In the genomic region with DNA sequence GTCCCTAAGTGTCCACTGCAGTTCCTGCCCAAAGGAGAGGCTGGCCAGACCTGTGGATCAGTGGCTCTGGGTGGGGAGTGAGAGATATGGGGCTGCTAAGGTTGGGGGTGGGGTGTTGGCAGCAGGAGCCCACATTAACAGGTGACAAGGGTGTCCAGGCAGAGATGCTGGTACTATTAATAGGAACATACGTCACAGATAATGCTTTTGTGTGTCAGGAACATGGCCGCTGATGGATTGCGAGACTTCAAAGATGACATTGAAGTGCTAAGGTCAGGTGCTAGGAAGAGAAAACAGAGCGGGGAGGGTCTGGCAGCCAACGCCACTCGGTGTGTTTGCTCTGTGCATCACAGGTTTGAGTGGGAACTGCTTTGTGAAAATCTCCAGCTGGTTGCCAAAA, we compare ENCODE assay signal across 18 mouse cellular contexts. TPM values are rescaled to one million over a fixed set of nuclear protein-coding genes. Genes with fewer than 3 reads are reported as not detected.
A peak's percentile ranks its signal among the peaks of the same experiment; 100 is the strongest.
DNase-seq lines count a peak whose midpoint lies in the region; ATAC-seq and TF ChIP-seq lines count a peak whose summit lies in the region.
"Had no signal": no experiment of that assay in that cellular context is flagged by ENCODE, and none has a peak within 500 bp of the region (broad histone marks: within the 10 kb centered on the region; RNA-seq: fewer than 3 reads in every experiment).

No protein-coding gene starts in this region.

- H3K4me3 ChIP-seq in kidney, postnatal 0 days (replicated peaks; ENCODE audit: low read depth, low read length) = no peak overlapping the region
- H3K4me3 ChIP-seq in heart, embryonic 11.5 days (ENCODE audit: low read depth, low read length) = no peak overlapping the region
- no peak overlapping the region for H3K4me3 ChIP-seq in intestine, postnatal 0 days (ENCODE audit: low read depth, low read length)
- H3K4me3 ChIP-seq: layer of hippocampus, adult 2 months; neural tube, embryonic 13.5 days had no signal

- H3K9ac ChIP-seq in kidney, postnatal 0 days (ENCODE audit: low read depth, low read length) = no peak overlapping the region
- H3K9ac ChIP-seq in heart, embryonic 11.5 days (ENCODE audit: low read depth, low read length) = peak overlapping the region; percentile 58; the same call in 1 of the 2 replicates
- no peak overlapping the region for H3K9ac ChIP-seq in intestine, postnatal 0 days (ENCODE audit: low read depth, low read length)
- H3K9ac ChIP-seq: liver, embryonic 14.5 days; neural tube, embryonic 13.5 days had no signal

- DNase-seq in adrenal gland, adult (ENCODE audit: inconsistent age in 2 of 2, low spot score in 1 of 2) = peak; percentile 51 to 79
- no peak for DNase-seq in adrenal gland, adult 18-20 months (ENCODE audit: low spot score in 2 of 2)
- no peak for DNase-seq in kidney, postnatal 0 days (ENCODE audit: low spot score)
- DNase-seq in kidney, postnatal 36 days = no peak
- no peak for DNase-seq in right cerebral cortex, adult 18-20 months
- DNase-seq in cerebellum, postnatal 14 days = no peak
- DNase-seq: cerebellum, adult 18-20 months; kidney, adult 8-10 months; thymus, postnatal 36 days had no signal

- no peak for ATAC-seq in kidney, postnatal 0 days (replicated peaks; ENCODE audit: low FRiP score, low read depth)
- ATAC-seq in heart, embryonic 11.5 days (replicated peaks; ENCODE audit: insufficient number of reproducible peaks, low FRiP score, low TSS enrichment) = peak; percentile 59
- no peak for ATAC-seq in intestine, postnatal 0 days
- ATAC-seq: midbrain, embryonic 16.5 days had no signal

- no peak overlapping the region for H3K4me2 ChIP-seq in kidney, postnatal 0 days (ENCODE audit: low read length)
- H3K4me2 ChIP-seq in heart, embryonic 11.5 days = peak overlapping the region; percentile 42
- H3K4me2 ChIP-seq in intestine, postnatal 0 days (replicated peaks; ENCODE audit: low read depth) = no peak overlapping the region
- H3K4me2 ChIP-seq: neural tube, embryonic 13.5 days had no signal

- 0 out of 2 replicates have a peak overlapping the region, but pooled peaks have one; percentile 74 for H3K27ac ChIP-seq in kidney, postnatal 0 days
- H3K27ac ChIP-seq in heart, embryonic 11.5 days (ENCODE audit: low read depth, low read length) = peak overlapping the region; percentile 97
- H3K27ac ChIP-seq in intestine, postnatal 0 days (ENCODE audit: low read depth, low read length) = peak overlapping the region; percentile 43; the same call in 1 of the 2 replicates
- H3K27ac ChIP-seq: layer of hippocampus, adult 2 months; liver, embryonic 14.5 days; macrophage; neural tube, embryonic 13.5 days had no signal

- peaks cover 26% of the 10 kb centered on the region; the same call in 1 of the 2 replicates for H3K4me1 ChIP-seq in kidney, postnatal 0 days (replicated peaks; ENCODE audit: insufficient read depth, low read length)
- peaks cover 51% of the 10 kb centered on the region for H3K4me1 ChIP-seq in heart, embryonic 11.5 days (ENCODE audit: control insufficient read depth, insufficient read depth, low read length)
- peaks cover 13% of the 10 kb centered on the region; the same call in 1 of the 2 replicates for H3K4me1 ChIP-seq in intestine, postnatal 0 days (replicated peaks; ENCODE audit: control insufficient read depth, insufficient read depth, low read length)

- WGBS in kidney, postnatal 0 days = 46% methylated on average over 6 of the region's 6 CpGs
- WGBS in heart, embryonic 11.5 days (ENCODE audit: insufficient replicate concordance) = 30% methylated on average over 6 of the region's 6 CpGs
- 64% methylated on average over 6 of the region's 6 CpGs for WGBS in intestine, postnatal 0 days

- TF ChIP-seq CTCF in kidney, postnatal 0 days (IDR thresholded peaks at IDR 0.05; ENCODE audit: low read depth) = no peak
- no peak for TF ChIP-seq CTCF in intestine, postnatal 0 days (IDR thresholded peaks at IDR 0.05; ENCODE audit: low read depth)

- no peaks in the 10 kb centered on the region for H3K27me3 ChIP-seq in kidney, postnatal 0 days (ENCODE audit: insufficient read depth, low read length)
- H3K27me3 ChIP-seq in heart, embryonic 11.5 days (ENCODE audit: control insufficient read depth, insufficient read depth, low read length) = no peaks in the 10 kb centered on the region
- no peaks in the 10 kb centered on the region for H3K27me3 ChIP-seq in intestine, postnatal 0 days (replicated peaks; ENCODE audit: control insufficient read depth, insufficient read depth, low read length)
- H3K27me3 ChIP-seq: neural tube, embryonic 13.5 days had no signal

- H3K36me3 ChIP-seq in kidney, postnatal 0 days (ENCODE audit: insufficient read depth, low read length) = no peaks in the 10 kb centered on the region
- no peaks in the 10 kb centered on the region for H3K36me3 ChIP-seq in heart, embryonic 11.5 days (ENCODE audit: control insufficient read depth, insufficient read depth, low read length)
- H3K36me3 ChIP-seq in intestine, postnatal 0 days (ENCODE audit: control insufficient read depth, insufficient read depth) = no peaks in the 10 kb centered on the region
- H3K36me3 ChIP-seq: neural tube, embryonic 13.5 days had no signal

- H3K9me3 ChIP-seq in kidney, postnatal 0 days (replicated peaks; ENCODE audit: low read length) = no peaks in the 10 kb centered on the region
- H3K9me3 ChIP-seq in heart, embryonic 11.5 days (replicated peaks; ENCODE audit: control insufficient read depth, low read length) = no peaks in the 10 kb centered on the region
- H3K9me3 ChIP-seq in intestine, postnatal 0 days (ENCODE audit: control insufficient read depth) = no peaks in the 10 kb centered on the region
- H3K9me3 ChIP-seq: neural tube, embryonic 13.5 days had no signal

RNA-seq across cellular contexts. Expression of a gene that starts 44.4 kb away (rescaled TPM):
- under 1 TPM; 0.13 to 0.22 TPM for total RNA-seq in adrenal gland, adult 18-20 months (2021)
- polyA plus RNA-seq in kidney, postnatal 0 days (2015; fragmentation: Nextera tagmentation; extraction: Ambion mirVana) = 1.0 TPM in 2 replicates
- 0.11 and 0.25 TPM in 2 replicates for polyA plus RNA-seq in heart, embryonic 11.5 days (2014; fragmentation: Nextera tagmentation; extraction: Ambion mirVana)
- 0.16 and 0.17 TPM in 2 replicates for polyA plus RNA-seq in intestine, postnatal 0 days (2015; fragmentation: Nextera tagmentation; extraction: Ambion mirVana)
- total RNA-seq: hematopoietic stem cell, adult 5-6 weeks; left cerebral cortex, postnatal 10 days had no signal

Comparison
In these comparisons a context has a peak if more than half of its experiments do, and no peak if none do; other contexts are left out.
1. DNase-seq: peak in adrenal gland, adult (2 of 2); none in adrenal gland, adult 18-20 months (0 of 2), kidney, postnatal 0 days (single experiment), kidney, postnatal 36 days (0 of 2), right cerebral cortex, adult 18-20 months (single experiment) and cerebellum, postnatal 14 days (0 of 2).
2. H3K27ac ChIP-seq: peak in every context shown above with its lines; median percentile 97 in heart, embryonic 11.5 days; 74 in kidney, postnatal 0 days; 43 in intestine, postnatal 0 days.